Mouse (Mus musculus): ENCODE data around the gene Dact2. TPM values are rescaled to one million over a fixed set of nuclear protein-coding genes. Genes with fewer than 3 reads are reported as not detected.

Gene Dact2
- polyA plus RNA-seq, 1 experiment from 2014 or later = 8.8 TPM

- Histone ChIP-seq H3K9ac (replicated peaks; ENCODE audit: low read depth, low read length) (no peak overlapping the region), H3K9me3 (ENCODE audit: control insufficient read depth, low read depth, low read length) (no peaks in the 10 kb centered on the region), H3K27ac (ENCODE audit: low read length) (no peak overlapping the region), H3K27me3 (ENCODE audit: control insufficient read depth, insufficient read depth, low read length) (no peaks in the 10 kb centered on the region), H3K36me3 (ENCODE audit: control insufficient read depth, insufficient read depth, low read length) (no peaks in the 10 kb centered on the region), H3K4me2 (replicated peaks; ENCODE audit: low read depth, low read length) (no peak overlapping the region), H3K4me1 (ENCODE audit: control insufficient read depth, insufficient read depth, low read length) (peaks cover 19% of the 10 kb centered on the region), H3K4me3 (ENCODE audit: low read depth, low read length) (no peak overlapping the region)
- 18% methylated on average over 4 of the region's 4 CpGs for WGBS
- no peak for ATAC-seq (ENCODE audit: insufficient number of reproducible peaks, insufficient read depth, low FRiP score, low read depth)
Measured at GRCm38 (mm10) chr17:14226778-14227177, 22.7 kb upstream of the Dact2 start.

- ATAC-seq (ENCODE audit: insufficient number of reproducible peaks, insufficient read depth, low FRiP score, low read depth) = no peak
- 56% methylated on average over 9 of the region's 9 CpGs for WGBS
- Histone ChIP-seq H3K9me3 (ENCODE audit: control insufficient read depth, low read depth, low read length) (no peaks in the 10 kb centered on the region), H3K4me1 (ENCODE audit: control insufficient read depth, insufficient read depth, low read length) (peaks cover 18% of the 10 kb centered on the region), H3K27ac (ENCODE audit: low read length) (no peak overlapping the region), H3K36me3 (ENCODE audit: control insufficient read depth, insufficient read depth, low read length) (no peaks in the 10 kb centered on the region), H3K4me2 (replicated peaks; ENCODE audit: low read depth, low read length) (no peak overlapping the region), H3K27me3 (ENCODE audit: control insufficient read depth, insufficient read depth, low read length) (no peaks in the 10 kb centered on the region), H3K4me3 (ENCODE audit: low read depth, low read length) (no peak overlapping the region), H3K9ac (replicated peaks; ENCODE audit: low read depth, low read length) (no peak overlapping the region)
Measured at GRCm38 (mm10) chr17:14225982-14226652, 22.0 kb upstream of the Dact2 start.

- WGBS = 46% methylated on average over 11 of the region's 11 CpGs
- Histone ChIP-seq H3K27ac (ENCODE audit: low read length) (no peak overlapping the region), H3K9ac (replicated peaks; ENCODE audit: low read depth, low read length) (no peak overlapping the region), H3K9me3 (ENCODE audit: control insufficient read depth, low read depth, low read length) (no peaks in the 10 kb centered on the region), H3K36me3 (ENCODE audit: control insufficient read depth, insufficient read depth, low read length) (no peaks in the 10 kb centered on the region), H3K4me1 (ENCODE audit: control insufficient read depth, insufficient read depth, low read length) (0 out of 2 replicates have a peak, but pooled peaks cover 3% of the 10 kb centered on the region), H3K4me3 (ENCODE audit: low read depth, low read length) (no peak overlapping the region), H3K27me3 (ENCODE audit: control insufficient read depth, insufficient read depth, low read length) (no peaks in the 10 kb centered on the region), H3K4me2 (replicated peaks; ENCODE audit: low read depth, low read length) (no peak overlapping the region)
- no peak for ATAC-seq (ENCODE audit: insufficient number of reproducible peaks, insufficient read depth, low FRiP score, low read depth)
Measured at GRCm38 (mm10) chr17:14221893-14222615, 17.9 kb upstream of the Dact2 start.

- Histone ChIP-seq H3K4me1 (ENCODE audit: control insufficient read depth, insufficient read depth, low read length) (no peaks in the 10 kb centered on the region), H3K9me3 (ENCODE audit: control insufficient read depth, low read depth, low read length) (no peaks in the 10 kb centered on the region), H3K36me3 (ENCODE audit: control insufficient read depth, insufficient read depth, low read length) (no peaks in the 10 kb centered on the region), H3K9ac (replicated peaks; ENCODE audit: low read depth, low read length) (no peak overlapping the region), H3K4me3 (ENCODE audit: low read depth, low read length) (no peak overlapping the region), H3K27me3 (ENCODE audit: control insufficient read depth, insufficient read depth, low read length) (no peaks in the 10 kb centered on the region), H3K27ac (ENCODE audit: low read length) (no peak overlapping the region), H3K4me2 (replicated peaks; ENCODE audit: low read depth, low read length) (no peak overlapping the region)
- no peak for ATAC-seq (ENCODE audit: insufficient number of reproducible peaks, insufficient read depth, low FRiP score, low read depth)
- WGBS = 68% methylated on average over 7 of the region's 7 CpGs
Measured at GRCm38 (mm10) chr17:14220606-14221202, 16.6 kb upstream of the Dact2 start.

- no peak for ATAC-seq (ENCODE audit: insufficient number of reproducible peaks, insufficient read depth, low FRiP score, low read depth)
- no peak overlapping the region for H3K4me2 ChIP-seq (replicated peaks; ENCODE audit: low read depth, low read length)
- WGBS = 59% methylated on average over 3 of the region's 3 CpGs
- H3K4me1 ChIP-seq (ENCODE audit: control insufficient read depth, insufficient read depth, low read length) = no peaks in the 10 kb centered on the region
- no peaks in the 10 kb centered on the region for H3K36me3 ChIP-seq (ENCODE audit: control insufficient read depth, insufficient read depth, low read length)
- H3K27me3 ChIP-seq (ENCODE audit: control insufficient read depth, insufficient read depth, low read length) = no peaks in the 10 kb centered on the region
- H3K27ac ChIP-seq (ENCODE audit: low read length) = no peak overlapping the region
- no peak overlapping the region for H3K4me3 ChIP-seq (ENCODE audit: low read depth, low read length)
- no peak overlapping the region for H3K9ac ChIP-seq (replicated peaks; ENCODE audit: low read depth, low read length)
- H3K9me3 ChIP-seq (ENCODE audit: control insufficient read depth, low read depth, low read length) = no peaks in the 10 kb centered on the region
Measured at GRCm38 (mm10) chr17:14213976-14214529, 9.9 kb upstream of the Dact2 start.

- 81% methylated on average over 7 of the region's 7 CpGs for WGBS
Measured at GRCm38 (mm10) chr17:14212796-14213195, 8.7 kb upstream of the Dact2 start.

GRCm38 (mm10) chr17:14207093-14207561 lies 3.0 kb upstream of the Dact2 start:
- no peak overlapping the region for H3K4me2 ChIP-seq (replicated peaks; ENCODE audit: low read depth, low read length)
- no peak overlapping the region for H3K9ac ChIP-seq (replicated peaks; ENCODE audit: low read depth, low read length)
- H3K4me1 ChIP-seq (ENCODE audit: control insufficient read depth, insufficient read depth, low read length) = peaks cover 14% of the 10 kb centered on the region; the same call in 1 of the 2 replicates
- H3K36me3 ChIP-seq (ENCODE audit: control insufficient read depth, insufficient read depth, low read length) = no peaks in the 10 kb centered on the region
- H3K4me3 ChIP-seq (ENCODE audit: low read depth, low read length) = no peak overlapping the region
- H3K27ac ChIP-seq (ENCODE audit: low read length) = no peak overlapping the region
- WGBS = 29% methylated on average over 5 of the region's 5 CpGs
- peaks cover 8% of the 10 kb centered on the region; the same call in 1 of the 2 replicates for H3K27me3 ChIP-seq (ENCODE audit: control insufficient read depth, insufficient read depth, low read length)
- H3K9me3 ChIP-seq (ENCODE audit: control insufficient read depth, low read depth, low read length) = no peaks in the 10 kb centered on the region
- no peak for ATAC-seq (ENCODE audit: insufficient number of reproducible peaks, insufficient read depth, low FRiP score, low read depth)

More at GRCm38 (mm10) chr17:14212796-14213195, 8.7 kb upstream of the Dact2 start:
- no peaks in the 10 kb centered on the region for H3K9me3 ChIP-seq (ENCODE audit: control insufficient read depth, low read depth, low read length)
- no peak overlapping the region for H3K9ac ChIP-seq (replicated peaks; ENCODE audit: low read depth, low read length)
- ATAC-seq (ENCODE audit: insufficient number of reproducible peaks, insufficient read depth, low FRiP score, low read depth) = no peak
- H3K4me2 ChIP-seq (replicated peaks; ENCODE audit: low read depth, low read length) = no peak overlapping the region
- no peak overlapping the region for H3K27ac ChIP-seq (ENCODE audit: low read length)
- H3K4me1 ChIP-seq (ENCODE audit: control insufficient read depth, insufficient read depth, low read length) = no peaks in the 10 kb centered on the region
- H3K36me3 ChIP-seq (ENCODE audit: control insufficient read depth, insufficient read depth, low read length) = no peaks in the 10 kb centered on the region
- no peaks in the 10 kb centered on the region for H3K27me3 ChIP-seq (ENCODE audit: control insufficient read depth, insufficient read depth, low read length)
- no peak overlapping the region for H3K4me3 ChIP-seq (ENCODE audit: low read depth, low read length)

GRCm38 (mm10) chr17:14206062-14206461 lies 2.0 kb upstream of the Dact2 start:
- Histone ChIP-seq H3K9ac (replicated peaks; ENCODE audit: low read depth, low read length) (no peak overlapping the region), H3K9me3 (ENCODE audit: control insufficient read depth, low read depth, low read length) (no peaks in the 10 kb centered on the region), H3K27ac (ENCODE audit: low read length) (no peak overlapping the region), H3K4me2 (replicated peaks; ENCODE audit: low read depth, low read length) (no peak overlapping the region), H3K27me3 (ENCODE audit: control insufficient read depth, insufficient read depth, low read length) (peaks cover 8% of the 10 kb centered on the region; the same call in 1 of the 2 replicates), H3K4me1 (ENCODE audit: control insufficient read depth, insufficient read depth, low read length) (peaks cover 22% of the 10 kb centered on the region; the same call in 1 of the 2 replicates), H3K4me3 (ENCODE audit: low read depth, low read length) (no peak overlapping the region), H3K36me3 (ENCODE audit: control insufficient read depth, insufficient read depth, low read length) (no peaks in the 10 kb centered on the region)
- ATAC-seq (ENCODE audit: insufficient number of reproducible peaks, insufficient read depth, low FRiP score, low read depth) = no peak
- 36% methylated on average over 3 of the region's 3 CpGs for WGBS

Data from stomach, embryonic 14.5 days (tissue).